Mouse (Mus musculus) cerebellum, adult 9-11 months (tissue): Measurements from ENCODE around the gene Id1.

ENCODE experiments used
- DNase-seq: peaks from one replicate; pipeline ENCODE4 v3.0.0; 2022

Id1 gene

GRCm38 (mm10) chr2:152724332-152724723 lies 11.7 kb upstream of the Id1 start:
- no peak for DNase-seq

- DNase-seq = no peak
Observed at GRCm38 (mm10) chr2:152725178-152725750, 10.8 kb upstream of the Id1 start.

GRCm38 (mm10) chr2:152726213-152726612 lies 9.8 kb upstream of the Id1 start:
- DNase-seq = no peak

GRCm38 (mm10) chr2:152726751-152727335 lies 9.2 kb upstream of the Id1 start:
- no peak for DNase-seq

GRCm38 (mm10) chr2:152727795-152728510 lies 8.1 kb upstream of the Id1 start:
- DNase-seq = no peak

GRCm38 (mm10) chr2:152728594-152728993 lies 7.5 kb upstream of the Id1 start:
- no peak for DNase-seq

- DNase-seq = no peak
Observed at GRCm38 (mm10) chr2:152729013-152729635, 6.9 kb upstream of the Id1 start.

GRCm38 (mm10) chr2:152729636-152730020 lies 6.4 kb upstream of the Id1 start:
- no peak for DNase-seq

- no peak for DNase-seq
Observed at GRCm38 (mm10) chr2:152733201-152733600, 2.9 kb upstream of the Id1 start.

- DNase-seq = no peak
Observed at GRCm38 (mm10) chr2:152734501-152734900, 1.6 kb upstream of the Id1 start.

- DNase-seq = peak; percentile 82
Observed at GRCm38 (mm10) chr2:152734984-152735383, 1.1 kb upstream of the Id1 start.

- peak; percentile 39 for DNase-seq
Observed at GRCm38 (mm10) chr2:152736748-152737147, 697 bp downstream of the Id1 start.

- no peak for DNase-seq
Observed at GRCm38 (mm10) chr2:152737306-152738221, 1.5 kb downstream of the Id1 start.

- DNase-seq = no peak
Observed at GRCm38 (mm10) chr2:152738341-152738740, 2.3 kb downstream of the Id1 start.

- peak; percentile 38 for DNase-seq
Observed at GRCm38 (mm10) chr2:152739031-152739841, 3.2 kb downstream of the Id1 start.

GRCm38 (mm10) chr2:152739842-152740260 lies 3.8 kb downstream of the Id1 start:
- no peak for DNase-seq

GRCm38 (mm10) chr2:152740490-152740889 lies 4.4 kb downstream of the Id1 start:
- no peak for DNase-seq

GRCm38 (mm10) chr2:152741153-152742041 lies 5.3 kb downstream of the Id1 start:
- DNase-seq = no peak

- DNase-seq = no peak
Observed at GRCm38 (mm10) chr2:152742435-152742834, 6.4 kb downstream of the Id1 start.

- DNase-seq = no peak
Observed at GRCm38 (mm10) chr2:152753944-152754711, 18.1 kb downstream of the Id1 start, which contains the start of gene Cox4i2. Cox4i2 (plus strand) TSS chr2:152754173.
